Mouse (Mus musculus): ENCODE measurements at regions not wholly inside any gene's neighbourhood (a gene's known extent, or its start where the extent isn't known, plus 50 kb on each side); places are given as distances from the start of the nearest gene placed in this dataset.

DNA sequence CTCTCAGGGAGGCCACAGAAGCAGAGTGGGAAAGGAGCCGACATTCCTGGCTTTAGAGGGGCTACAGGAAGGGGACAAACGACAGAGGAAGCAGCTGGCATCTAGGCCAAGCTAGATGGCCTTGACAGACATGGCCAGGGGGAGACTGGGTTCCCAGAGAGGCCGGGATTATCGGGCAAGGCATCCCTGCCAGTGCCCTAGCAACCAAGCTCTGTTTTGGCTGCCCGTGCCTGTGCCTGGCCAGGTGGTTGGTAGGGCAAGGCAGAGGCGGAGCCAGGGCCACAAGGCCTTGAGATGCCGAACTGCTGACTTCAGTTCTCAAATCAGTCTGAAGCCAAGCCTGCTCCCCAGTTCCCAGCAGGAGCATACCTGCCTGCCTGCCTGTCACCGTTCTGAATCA, 142.7 kb downstream of the Vegfa start:
- no peak for DNase-seq (ENCODE audit: low spot score in 2 of 2)

- DNase-seq (ENCODE audit: low spot score in 2 of 2), result no peak
These were observed 143.1 kb downstream of the Vegfa start for GRCm38 (mm10) chr17:45889051-45889450.

DNA sequence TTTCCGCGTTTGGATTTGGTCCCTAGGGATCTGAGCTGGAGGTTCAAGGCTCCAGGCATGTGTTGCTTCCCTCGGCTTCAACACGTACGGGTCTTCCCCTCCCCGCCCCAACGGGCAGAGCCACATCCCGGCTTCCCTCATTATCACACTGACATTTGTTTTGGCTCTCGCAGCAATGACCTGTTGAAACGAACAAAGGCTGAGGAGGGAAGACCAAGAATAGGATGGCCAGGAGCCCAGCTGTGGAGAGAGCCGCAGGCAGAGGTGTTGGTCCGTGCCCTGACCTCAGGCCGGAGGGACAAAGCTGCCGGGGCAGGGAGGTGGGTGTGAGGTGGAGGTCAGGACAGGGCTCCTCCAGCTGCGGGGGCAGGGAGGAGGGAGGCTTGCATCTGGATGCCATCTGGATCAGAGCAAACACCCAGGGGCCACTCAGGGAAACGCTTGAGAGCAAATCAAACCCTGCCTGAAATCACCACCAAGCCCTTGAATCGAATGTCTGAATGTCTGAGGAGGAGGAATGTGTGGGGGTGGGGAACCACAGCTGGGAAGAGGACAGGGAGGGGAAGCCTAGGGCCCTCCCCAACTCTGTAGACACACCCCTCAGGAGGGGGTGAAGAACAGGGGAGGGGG, 145.6 kb downstream of the Vegfa start:
- no peak for DNase-seq (ENCODE audit: low spot score in 2 of 2)

GRCm38 (mm10) chr17:45885461-45886336, 146.5 kb downstream of the Vegfa start:
- DNase-seq (ENCODE audit: low spot score in 2 of 2), result no peak

- no peak for DNase-seq (ENCODE audit: low spot score in 2 of 2)
These were observed 148.0 kb downstream of the Vegfa start for GRCm38 (mm10) chr17:45884021-45884722.

GRCm38 (mm10) chr17:45882682-45883081, 149.0 kb upstream of the 1600014C23Rik start:
- no peak for DNase-seq (ENCODE audit: low spot score in 2 of 2)

GRCm38 (mm10) chr17:45881284-45881683, 147.6 kb upstream of the 1600014C23Rik start:
- DNase-seq (ENCODE audit: low spot score in 2 of 2), result no peak

- DNase-seq (ENCODE audit: low spot score in 2 of 2), result no peak
These were observed 147.1 kb upstream of the 1600014C23Rik start for GRCm38 (mm10) chr17:45880761-45881160.

- DNase-seq (ENCODE audit: low spot score in 2 of 2), result no peak
These were observed 146.0 kb upstream of the 1600014C23Rik start for GRCm38 (mm10) chr17:45879478-45880250.

DNA sequence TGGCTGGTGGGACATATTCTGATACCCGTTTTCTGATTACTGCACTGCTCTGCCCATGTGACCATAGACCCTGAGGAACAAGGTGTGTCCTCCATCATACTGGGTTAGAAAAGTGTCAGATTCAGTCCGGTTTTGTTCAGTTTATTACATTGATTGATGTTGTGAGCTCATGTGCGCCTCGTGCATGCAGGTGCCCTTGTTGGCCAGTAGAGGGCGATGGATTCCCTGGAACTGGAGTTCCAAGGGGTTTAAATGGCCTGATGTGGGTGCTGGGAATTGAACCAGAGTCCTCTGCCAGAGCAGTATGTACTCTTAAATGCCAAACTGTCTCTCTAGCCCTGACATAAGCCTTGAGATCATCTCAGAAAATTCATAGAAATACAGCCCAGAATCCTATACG, 144.8 kb upstream of the 1600014C23Rik start:
- DNase-seq (ENCODE audit: low spot score in 2 of 2), result no peak

GRCm38 (mm10) chr17:45875325-45875724, 141.7 kb upstream of the 1600014C23Rik start:
- no peak for DNase-seq (ENCODE audit: low spot score in 2 of 2)

- no peak for DNase-seq (ENCODE audit: low spot score in 2 of 2)
These were observed 140.4 kb upstream of the 1600014C23Rik start for GRCm38 (mm10) chr17:45873996-45874395.

DNA sequence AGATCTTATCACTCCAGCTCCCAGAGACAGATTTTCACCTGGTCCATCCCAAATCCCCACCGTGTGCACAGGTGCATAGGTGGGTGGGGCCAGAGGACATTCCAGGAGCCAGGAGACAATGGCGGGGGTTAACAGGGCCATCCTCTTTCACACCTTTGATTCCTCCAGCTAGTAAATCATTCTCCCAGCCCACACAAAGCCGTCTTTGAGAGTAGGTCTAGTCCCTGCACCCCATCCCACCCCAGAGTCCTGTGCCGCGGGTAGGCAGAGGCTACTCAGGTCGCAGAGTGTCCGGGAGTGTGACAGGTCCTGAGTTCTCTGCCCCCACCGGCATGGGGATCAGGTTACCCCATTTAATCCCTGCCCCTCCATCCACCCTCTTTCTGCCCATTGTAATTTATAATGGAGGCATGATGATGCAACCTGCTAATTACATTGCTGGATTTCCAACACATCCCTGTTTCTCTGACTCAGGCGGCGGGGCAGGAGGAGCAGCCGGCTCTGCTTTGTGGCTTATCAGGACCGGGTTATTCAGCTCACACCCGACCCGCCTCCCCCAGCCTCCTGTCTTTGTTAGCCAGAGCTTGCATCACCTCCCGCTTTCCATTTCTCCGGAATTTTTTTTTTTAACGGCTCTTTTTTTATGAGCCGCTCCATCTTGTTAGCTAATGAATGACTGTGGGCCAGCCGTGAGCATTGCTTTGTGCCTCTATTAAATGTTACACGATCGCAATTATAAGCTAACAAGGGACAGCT, 139.7 kb upstream of the 1600014C23Rik start:
- no peak for DNase-seq (ENCODE audit: low spot score in 2 of 2)

GRCm38 (mm10) chr17:45871666-45872653, 138.3 kb upstream of the 1600014C23Rik start:
- no peak for DNase-seq (ENCODE audit: low spot score in 2 of 2)

DNA sequence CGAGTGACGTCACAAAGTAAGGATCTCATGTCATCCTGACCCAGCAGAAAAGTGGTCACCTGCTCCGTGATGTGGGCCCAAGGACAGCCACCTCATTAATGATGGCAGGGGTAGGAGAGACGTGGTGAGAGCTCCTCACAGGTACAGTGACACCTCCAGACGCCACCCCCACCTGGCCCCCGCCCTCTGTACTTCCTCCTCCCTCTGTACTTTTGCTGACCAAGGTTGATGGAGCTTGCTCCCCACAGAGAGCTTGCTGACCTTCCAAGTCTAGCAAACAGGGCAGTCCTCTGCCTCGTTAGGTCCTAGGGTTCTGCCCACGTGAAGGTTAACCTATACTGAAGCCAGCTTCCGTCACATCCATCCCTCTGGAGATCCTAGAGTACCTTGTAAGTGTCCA, 137.4 kb upstream of the 1600014C23Rik start:
- DNase-seq (ENCODE audit: low spot score in 2 of 2), result no peak

- no peak for DNase-seq (ENCODE audit: low spot score in 2 of 2)
These were observed 135.6 kb upstream of the 1600014C23Rik start for GRCm38 (mm10) chr17:45869014-45869968.

DNA sequence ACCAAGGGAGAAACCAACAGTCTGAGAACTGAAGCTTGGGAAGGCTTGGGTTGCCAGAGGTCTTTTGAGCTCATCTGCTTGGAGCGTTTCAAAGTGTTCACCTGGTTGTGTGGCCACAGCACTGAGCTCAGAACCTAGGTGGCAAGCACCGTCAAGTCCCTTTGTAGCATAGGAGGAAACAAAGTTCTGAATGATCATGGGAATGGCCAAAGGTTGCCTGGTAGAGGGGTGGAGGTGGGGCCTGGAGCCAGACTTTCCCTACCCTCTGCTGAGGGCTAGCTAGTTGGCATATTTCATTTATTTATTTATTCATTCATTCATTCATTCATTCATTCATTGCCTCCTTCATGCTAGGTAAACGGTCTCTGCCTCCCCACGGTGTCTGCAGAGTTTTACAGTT, 134.9 kb upstream of the 1600014C23Rik start:
- DNase-seq (ENCODE audit: low spot score in 2 of 2), result no peak

DNA sequence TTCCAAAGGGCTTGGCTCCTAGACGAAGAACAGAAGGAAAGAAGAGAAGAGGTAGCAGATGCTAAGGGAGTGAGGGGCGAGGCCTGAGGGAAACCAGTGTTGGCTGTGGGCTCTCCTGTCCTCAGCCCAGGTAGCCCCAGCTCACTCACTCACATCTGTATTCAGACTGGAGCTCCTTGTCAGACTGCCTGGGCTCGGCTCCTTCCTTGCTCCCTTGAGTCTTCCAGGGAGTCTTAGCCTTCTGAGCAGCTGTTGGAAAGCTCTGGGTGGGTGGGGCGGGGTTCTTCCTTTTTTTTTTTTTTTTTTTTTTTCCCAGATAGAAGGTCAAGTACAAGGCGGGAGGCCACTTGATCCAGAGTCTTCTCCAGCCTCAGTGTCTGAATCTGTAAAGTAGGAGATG, 134.1 kb upstream of the 1600014C23Rik start:
- no peak for DNase-seq (ENCODE audit: low spot score in 2 of 2)
